Mouse (Mus musculus): ENCODE data around the gene Thegl. TPM values are rescaled to one million over a fixed set of nuclear protein-coding genes. Genes with fewer than 3 reads are reported as not detected.

Gene Thegl
- polyA plus RNA-seq, 1 experiment from 2014 or later: 0.22 TPM

- no peak overlapping the region for H3K4me2 ChIP-seq (ENCODE audit: low read depth, low read length)
- no peak overlapping the region for H3K9ac ChIP-seq (ENCODE audit: low read depth, low read length)
- ATAC-seq (ENCODE audit: low read depth): no peak
- no peak overlapping the region for H3K4me3 ChIP-seq (ENCODE audit: low read depth, low read length)
- no peak overlapping the region for H3K27ac ChIP-seq (ENCODE audit: low read length)
- no peaks in the 10 kb centered on the region for H3K27me3 ChIP-seq (ENCODE audit: control insufficient read depth, insufficient read depth, low read depth, low read length)
- no peaks in the 10 kb centered on the region for H3K9me3 ChIP-seq (replicated peaks; ENCODE audit: control insufficient read depth, low read length)
- WGBS (ENCODE audit: insufficient replicate concordance): 60% methylated on average over 8 of the region's 8 CpGs
- no peaks in the 10 kb centered on the region for H3K36me3 ChIP-seq (ENCODE audit: control insufficient read depth, insufficient read depth)
- H3K4me1 ChIP-seq (ENCODE audit: control insufficient read depth, low read depth, low read length): no peaks in the 10 kb centered on the region
These were observed 51.5 kb downstream of the Thegl start for GRCm38 (mm10) chr5:77067321-77067720.

DNA sequence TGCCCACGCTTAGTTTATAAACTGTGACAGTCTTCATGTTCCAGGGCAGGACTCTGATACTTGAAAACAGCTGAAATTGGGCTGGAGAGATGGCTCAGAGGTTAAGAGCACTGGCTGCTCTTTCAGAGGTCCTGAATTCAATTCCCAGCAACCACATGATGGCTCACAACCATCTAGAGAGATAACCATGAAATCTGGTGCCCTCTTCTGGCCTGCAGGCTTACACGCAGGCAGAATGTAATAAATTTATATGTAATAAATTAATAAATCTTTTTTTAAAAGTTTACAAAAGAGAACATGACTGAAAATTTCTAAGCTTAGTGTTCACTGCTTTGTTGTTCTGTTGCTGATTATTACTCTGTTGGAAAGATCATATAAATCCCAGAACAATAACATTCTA, 55.2 kb downstream of the Thegl start:
- Histone ChIP-seq H3K27ac (ENCODE audit: low read length) (no peak overlapping the region), H3K9ac (ENCODE audit: low read depth, low read length) (no peak overlapping the region), H3K4me2 (ENCODE audit: low read depth, low read length) (no peak overlapping the region), H3K27me3 (ENCODE audit: control insufficient read depth, insufficient read depth, low read depth, low read length) (no peaks in the 10 kb centered on the region), H3K4me1 (ENCODE audit: control insufficient read depth, low read depth, low read length) (no peaks in the 10 kb centered on the region), H3K4me3 (ENCODE audit: low read depth, low read length) (no peak overlapping the region), H3K9me3 (replicated peaks; ENCODE audit: control insufficient read depth, low read length) (no peaks in the 10 kb centered on the region), H3K36me3 (ENCODE audit: control insufficient read depth, insufficient read depth) (no peaks in the 10 kb centered on the region)
- no peak for ATAC-seq (ENCODE audit: low read depth)
- WGBS (ENCODE audit: insufficient replicate concordance): 65% methylated on average over 2 of the region's 2 CpGs

GRCm38 (mm10) chr5:77071626-77072025, 55.8 kb downstream of the Thegl start:
- no peak overlapping the region for H3K4me3 ChIP-seq (ENCODE audit: low read depth, low read length)
- no peak overlapping the region for H3K4me2 ChIP-seq (ENCODE audit: low read depth, low read length)
- no peak overlapping the region for H3K27ac ChIP-seq (ENCODE audit: low read length)
- ATAC-seq (ENCODE audit: low read depth): no peak
- 61% methylated on average over 3 of the region's 3 CpGs for WGBS (ENCODE audit: insufficient replicate concordance)
- no peaks in the 10 kb centered on the region for H3K4me1 ChIP-seq (ENCODE audit: control insufficient read depth, low read depth, low read length)
- no peak overlapping the region for H3K9ac ChIP-seq (ENCODE audit: low read depth, low read length)
- no peaks in the 10 kb centered on the region for H3K9me3 ChIP-seq (replicated peaks; ENCODE audit: control insufficient read depth, low read length)
- no peaks in the 10 kb centered on the region for H3K27me3 ChIP-seq (ENCODE audit: control insufficient read depth, insufficient read depth, low read depth, low read length)
- no peaks in the 10 kb centered on the region for H3K36me3 ChIP-seq (ENCODE audit: control insufficient read depth, insufficient read depth)

GRCm38 (mm10) chr5:77073794-77074193, 58.0 kb downstream of the Thegl start:
- WGBS (ENCODE audit: insufficient replicate concordance): 61% methylated on average over 8 of the region's 8 CpGs
- no peaks in the 10 kb centered on the region for H3K9me3 ChIP-seq (replicated peaks; ENCODE audit: control insufficient read depth, low read length)
- no peak overlapping the region for H3K4me3 ChIP-seq (ENCODE audit: low read depth, low read length)
- H3K27me3 ChIP-seq (ENCODE audit: control insufficient read depth, insufficient read depth, low read depth, low read length): no peaks in the 10 kb centered on the region
- ATAC-seq (ENCODE audit: low read depth): no peak
- no peak overlapping the region for H3K4me2 ChIP-seq (ENCODE audit: low read depth, low read length)
- H3K36me3 ChIP-seq (ENCODE audit: control insufficient read depth, insufficient read depth): no peaks in the 10 kb centered on the region
- no peaks in the 10 kb centered on the region for H3K4me1 ChIP-seq (ENCODE audit: control insufficient read depth, low read depth, low read length)
- no peak overlapping the region for H3K9ac ChIP-seq (ENCODE audit: low read depth, low read length)
- H3K27ac ChIP-seq (ENCODE audit: low read length): no peak overlapping the region

- no peaks in the 10 kb centered on the region for H3K27me3 ChIP-seq (ENCODE audit: control insufficient read depth, insufficient read depth, low read depth, low read length)
- no peaks in the 10 kb centered on the region for H3K9me3 ChIP-seq (replicated peaks; ENCODE audit: control insufficient read depth, low read length)
- WGBS (ENCODE audit: insufficient replicate concordance): 63% methylated on average over 2 of the region's 2 CpGs
- no peaks in the 10 kb centered on the region for H3K36me3 ChIP-seq (ENCODE audit: control insufficient read depth, insufficient read depth)
- no peak for ATAC-seq (ENCODE audit: low read depth)
- no peak overlapping the region for H3K4me2 ChIP-seq (ENCODE audit: low read depth, low read length)
- no peak overlapping the region for H3K27ac ChIP-seq (ENCODE audit: low read length)
- H3K4me3 ChIP-seq (ENCODE audit: low read depth, low read length): no peak overlapping the region
- H3K9ac ChIP-seq (ENCODE audit: low read depth, low read length): no peak overlapping the region
- H3K4me1 ChIP-seq (ENCODE audit: control insufficient read depth, low read depth, low read length): no peaks in the 10 kb centered on the region
These were observed 59.1 kb downstream of the Thegl start for GRCm38 (mm10) chr5:77074914-77075313.

DNA sequence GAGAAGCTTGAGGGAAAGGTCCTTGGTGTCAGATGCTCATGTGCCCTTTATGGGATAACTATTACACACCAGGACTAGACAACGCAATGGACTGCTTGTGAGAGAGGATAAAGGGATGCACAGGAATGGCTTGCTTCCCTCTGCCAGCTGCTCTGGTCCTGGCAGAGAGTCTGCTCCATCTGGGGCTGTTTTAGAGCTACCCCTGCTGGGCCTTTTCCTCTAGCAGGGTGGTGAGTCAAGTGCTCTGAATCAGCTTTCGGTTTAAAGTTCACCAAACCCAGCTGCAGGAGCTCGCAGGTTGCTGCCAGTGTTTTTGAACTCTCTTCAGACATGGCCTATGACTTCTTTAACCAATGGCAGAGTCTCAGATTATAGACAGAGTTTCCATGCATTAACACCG, 60.1 kb downstream of the Thegl start:
- no peaks in the 10 kb centered on the region for H3K9me3 ChIP-seq (replicated peaks; ENCODE audit: control insufficient read depth, low read length)
- no peak overlapping the region for H3K4me3 ChIP-seq (ENCODE audit: low read depth, low read length)
- no peaks in the 10 kb centered on the region for H3K36me3 ChIP-seq (ENCODE audit: control insufficient read depth, insufficient read depth)
- H3K27me3 ChIP-seq (ENCODE audit: control insufficient read depth, insufficient read depth, low read depth, low read length): no peaks in the 10 kb centered on the region
- H3K4me2 ChIP-seq (ENCODE audit: low read depth, low read length): no peak overlapping the region
- WGBS (ENCODE audit: insufficient replicate concordance): 70% methylated on average over 4 of the region's 4 CpGs
- H3K9ac ChIP-seq (ENCODE audit: low read depth, low read length): no peak overlapping the region
- no peaks in the 10 kb centered on the region for H3K4me1 ChIP-seq (ENCODE audit: control insufficient read depth, low read depth, low read length)
- H3K27ac ChIP-seq (ENCODE audit: low read length): no peak overlapping the region
- ATAC-seq (ENCODE audit: low read depth): no peak

- Histone ChIP-seq H3K9me3 (replicated peaks; ENCODE audit: control insufficient read depth, low read length) (no peaks in the 10 kb centered on the region), H3K9ac (ENCODE audit: low read depth, low read length) (no peak overlapping the region), H3K4me1 (ENCODE audit: control insufficient read depth, low read depth, low read length) (no peaks in the 10 kb centered on the region), H3K27ac (ENCODE audit: low read length) (no peak overlapping the region), H3K4me2 (ENCODE audit: low read depth, low read length) (no peak overlapping the region), H3K36me3 (ENCODE audit: control insufficient read depth, insufficient read depth) (no peaks in the 10 kb centered on the region), H3K4me3 (ENCODE audit: low read depth, low read length) (no peak overlapping the region), H3K27me3 (ENCODE audit: control insufficient read depth, insufficient read depth, low read depth, low read length) (no peaks in the 10 kb centered on the region)
- 81% methylated on average over 4 of the region's 4 CpGs for WGBS (ENCODE audit: insufficient replicate concordance)
- no peak for ATAC-seq (ENCODE audit: low read depth)
These were observed 64.9 kb downstream of the Thegl start for GRCm38 (mm10) chr5:77080761-77081160.

GRCm38 (mm10) chr5:77082735-77083134, 66.9 kb downstream of the Thegl start:
- Histone ChIP-seq H3K4me1 (ENCODE audit: control insufficient read depth, low read depth, low read length) (no peaks in the 10 kb centered on the region), H3K27me3 (ENCODE audit: control insufficient read depth, insufficient read depth, low read depth, low read length) (no peaks in the 10 kb centered on the region), H3K9me3 (replicated peaks; ENCODE audit: control insufficient read depth, low read length) (no peaks in the 10 kb centered on the region), H3K4me3 (ENCODE audit: low read depth, low read length) (no peak overlapping the region), H3K4me2 (ENCODE audit: low read depth, low read length) (no peak overlapping the region), H3K9ac (ENCODE audit: low read depth, low read length) (no peak overlapping the region), H3K27ac (ENCODE audit: low read length) (no peak overlapping the region), H3K36me3 (ENCODE audit: control insufficient read depth, insufficient read depth) (no peaks in the 10 kb centered on the region)
- 58% methylated on average over 7 of the region's 7 CpGs for WGBS (ENCODE audit: insufficient replicate concordance)
- no peak for ATAC-seq (ENCODE audit: low read depth)

DNA sequence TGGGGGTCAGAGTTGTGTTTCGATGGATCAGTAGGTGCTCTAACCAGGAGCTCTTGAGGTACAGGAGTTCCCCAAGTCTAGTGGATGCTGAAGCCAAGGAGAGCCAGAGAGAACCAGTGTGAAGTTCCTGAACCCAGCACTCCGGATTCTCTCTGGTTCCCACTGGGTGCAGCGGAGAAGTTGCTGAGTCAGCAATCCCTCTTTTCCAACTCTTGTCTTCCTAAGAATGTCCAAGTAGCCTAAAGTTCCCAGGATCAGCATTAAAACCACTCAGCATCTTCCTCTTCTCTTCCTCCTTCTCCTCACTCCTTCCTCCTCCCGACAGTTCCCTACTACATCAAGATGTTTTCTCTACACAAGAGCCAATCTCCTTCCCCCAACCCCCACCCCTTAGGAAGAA, 68.6 kb downstream of the Thegl start:
- Histone ChIP-seq H3K27me3 (ENCODE audit: control insufficient read depth, insufficient read depth, low read depth, low read length) (no peaks in the 10 kb centered on the region), H3K36me3 (ENCODE audit: control insufficient read depth, insufficient read depth) (no peaks in the 10 kb centered on the region), H3K27ac (ENCODE audit: low read length) (no peak overlapping the region), H3K9ac (ENCODE audit: low read depth, low read length) (no peak overlapping the region), H3K4me2 (ENCODE audit: low read depth, low read length) (no peak overlapping the region), H3K9me3 (replicated peaks; ENCODE audit: control insufficient read depth, low read length) (no peaks in the 10 kb centered on the region), H3K4me1 (ENCODE audit: control insufficient read depth, low read depth, low read length) (no peaks in the 10 kb centered on the region), H3K4me3 (ENCODE audit: low read depth, low read length) (no peak overlapping the region)
- no peak for ATAC-seq (ENCODE audit: low read depth)
- WGBS (ENCODE audit: insufficient replicate concordance): 71% methylated on average over 4 of the region's 4 CpGs

Measured in liver, embryonic 16.5 days (tissue).